Mouse (Mus musculus): Measurements from ENCODE around the gene Pml.
"Not testable (repeated sequence)": the region's sequence is repeated elsewhere in the genome, so short reads cannot be mapped to it uniquely, and the experiment has no call there.

The Pml gene

DNA sequence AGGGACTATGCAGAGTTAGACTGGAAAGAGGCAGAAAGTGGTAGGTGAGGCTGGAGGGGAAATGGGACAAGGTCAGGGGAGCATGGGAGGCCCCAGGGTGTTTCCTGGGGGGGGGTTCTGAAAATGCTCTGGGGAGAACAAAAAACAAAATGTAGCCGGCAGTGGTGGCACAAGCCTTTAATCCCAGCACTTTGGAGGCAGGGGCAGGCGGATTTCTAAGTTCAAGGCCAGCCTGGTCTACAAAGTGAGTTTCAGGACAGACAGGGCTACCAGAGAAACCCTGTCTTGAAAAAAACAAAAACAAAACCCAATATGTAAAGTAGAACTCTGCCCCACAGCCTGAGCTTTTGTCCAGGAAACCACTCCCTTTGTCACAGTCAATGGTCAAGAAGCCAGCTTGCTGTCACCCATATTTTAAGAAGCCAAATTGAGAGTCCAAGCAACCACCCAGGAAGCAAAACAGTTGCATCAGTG lies 22.5 kb upstream of the Pml start:
- no peak for DNase-seq (ENCODE audit: low read depth, low spot score)

DNA sequence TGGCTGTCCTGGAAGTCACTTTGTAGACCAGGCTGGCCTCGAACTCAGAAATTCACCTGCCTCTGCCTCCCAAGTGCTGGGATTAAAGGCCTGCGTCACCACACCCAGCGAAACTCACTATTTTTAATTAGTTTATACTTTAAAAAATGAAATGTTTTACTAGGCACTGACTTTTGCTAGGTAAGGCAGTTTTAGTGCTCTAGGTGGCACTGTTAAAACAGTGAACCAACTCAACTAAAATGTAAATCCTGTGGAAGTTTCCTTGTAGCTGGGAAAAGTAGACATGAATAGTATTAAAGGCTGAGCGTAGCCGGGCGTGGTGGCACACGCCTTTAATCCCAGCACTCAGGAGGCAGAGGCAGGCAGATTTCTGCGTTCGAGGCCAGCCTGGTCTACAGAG lies 22.0 kb upstream of the Pml start:
- DNase-seq (ENCODE audit: low read depth, low spot score) = not testable (repeated sequence)

DNA sequence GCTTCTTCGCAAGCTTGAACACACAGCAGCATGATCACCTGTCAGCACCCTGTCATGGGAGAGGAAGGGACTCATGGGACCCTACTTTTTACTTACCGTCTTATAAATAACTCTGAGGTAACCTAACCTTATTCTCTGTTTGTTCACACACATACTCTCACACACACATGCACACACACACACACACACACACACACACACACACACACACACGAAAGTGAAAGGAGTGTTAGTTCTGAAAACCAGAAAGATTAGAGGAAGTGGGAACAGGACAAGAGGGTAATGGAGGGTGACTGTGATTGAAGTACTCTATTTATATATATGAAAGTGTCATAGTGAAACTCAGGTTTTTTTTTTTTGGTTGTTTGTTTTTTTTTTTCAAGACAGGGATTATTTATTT lies 21.5 kb upstream of the Pml start:
- peak; percentile 68 for DNase-seq (ENCODE audit: low read depth, low spot score)

DNA sequence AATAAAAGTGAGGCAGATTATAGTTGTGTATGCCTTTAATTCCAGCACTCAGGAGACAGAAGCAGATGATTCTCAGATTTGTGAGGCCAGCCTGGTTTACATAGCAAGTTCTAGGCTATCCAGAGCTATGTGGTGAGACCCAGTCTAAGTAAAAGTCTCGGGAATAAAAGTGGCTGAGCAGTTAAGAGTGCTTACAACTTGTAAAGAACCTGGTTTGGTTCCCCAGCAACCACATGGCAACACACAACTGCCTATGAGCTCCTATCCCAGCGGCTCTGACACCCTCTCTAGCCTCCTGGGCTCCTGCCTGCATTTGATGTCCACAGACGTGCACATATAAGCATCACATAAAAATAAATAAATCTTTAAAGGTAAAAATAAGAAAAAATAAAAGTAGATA lies 20.5 kb upstream of the Pml start:
- DNase-seq (ENCODE audit: low read depth, low spot score) = no peak

DNA sequence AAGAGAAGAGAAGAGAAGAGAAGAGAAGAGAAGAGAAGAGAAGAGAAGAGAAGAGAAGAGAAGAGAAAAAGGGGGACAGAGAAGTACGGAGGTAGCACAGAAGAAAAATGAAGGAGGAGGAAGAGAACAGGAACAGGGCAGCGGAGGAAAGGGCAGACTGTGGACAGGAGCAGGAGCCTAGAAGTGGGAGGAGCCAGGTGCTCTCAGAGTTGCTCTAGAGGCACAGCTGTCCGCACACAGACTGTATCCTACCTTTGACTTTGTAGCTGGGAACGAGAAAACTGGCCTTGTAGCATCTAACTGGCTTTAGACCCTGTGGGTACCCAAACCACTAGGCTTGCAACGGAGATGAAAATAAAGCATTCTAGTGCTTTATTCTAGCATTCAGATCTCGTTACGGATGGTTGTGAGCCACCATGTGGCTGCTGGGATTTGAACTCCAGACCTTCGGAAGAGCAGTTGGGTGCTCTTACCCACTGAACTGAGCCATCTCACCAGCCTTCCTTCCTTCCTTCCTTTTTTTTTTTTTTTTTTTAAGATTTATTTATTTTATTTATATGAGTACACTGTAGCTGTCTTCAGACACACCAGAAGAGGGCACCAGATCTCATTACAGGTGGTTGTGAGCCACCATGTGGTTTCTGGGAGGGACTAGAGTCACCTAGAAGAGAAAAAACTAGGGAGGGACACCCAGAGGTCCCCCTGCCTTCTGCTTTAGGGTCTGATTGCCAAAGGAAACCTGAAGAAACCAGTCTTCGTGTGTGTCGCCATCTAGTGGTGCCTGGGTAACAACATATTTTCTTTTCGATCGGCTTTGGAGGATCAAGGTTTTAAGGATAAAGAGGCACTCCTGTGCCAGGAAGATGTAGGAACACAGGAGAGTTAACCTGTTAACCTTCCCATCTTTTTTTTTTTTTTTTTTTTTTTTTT lies 19.1 kb upstream of the Pml start:
- DNase-seq (ENCODE audit: low read depth, low spot score) = peak; percentile 87

DNA sequence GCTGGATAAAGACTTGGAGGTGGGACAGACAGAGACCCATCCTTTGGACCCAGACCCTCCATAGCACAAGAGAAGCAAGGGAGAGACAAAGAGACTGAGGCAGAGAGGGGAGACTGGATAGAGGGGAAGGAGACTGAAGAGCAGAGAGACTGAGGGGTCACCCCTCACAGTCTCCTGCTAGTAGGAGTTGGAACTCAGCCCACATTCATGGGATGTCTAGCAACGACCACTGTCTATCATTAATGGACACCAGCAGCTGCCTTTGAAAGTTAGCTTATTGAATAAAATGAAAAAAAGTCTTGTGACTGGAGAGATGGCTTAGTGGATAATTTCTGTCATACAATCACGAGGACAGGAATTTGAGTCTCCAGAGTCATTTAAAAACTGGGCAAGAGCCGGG lies 17.5 kb upstream of the Pml start:
- DNase-seq (ENCODE audit: low read depth, low spot score) = no peak

DNA sequence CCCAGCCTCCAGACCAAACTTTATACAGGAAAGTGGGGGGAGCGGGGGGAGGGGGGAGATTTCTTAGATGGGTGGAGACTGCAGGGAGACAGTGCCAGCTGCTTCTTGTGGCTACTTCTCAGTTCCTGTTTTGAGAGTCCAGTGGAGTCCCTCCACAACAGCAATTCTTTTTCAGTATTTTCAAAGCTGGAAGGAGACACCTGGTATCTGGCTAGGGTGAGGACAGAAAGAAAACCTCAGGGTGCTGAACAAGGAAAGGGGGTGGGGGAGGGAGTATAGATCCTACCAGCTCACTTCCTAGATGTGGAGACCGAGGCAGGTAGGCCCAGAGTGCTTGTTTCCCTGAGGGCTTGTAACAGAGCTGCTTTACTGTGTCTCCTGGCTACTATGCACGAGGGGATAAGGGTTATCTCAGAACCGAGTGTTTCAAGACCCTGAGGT lies 17.0 kb upstream of the Pml start:
- DNase-seq (ENCODE audit: low read depth, low spot score) = no peak

DNA sequence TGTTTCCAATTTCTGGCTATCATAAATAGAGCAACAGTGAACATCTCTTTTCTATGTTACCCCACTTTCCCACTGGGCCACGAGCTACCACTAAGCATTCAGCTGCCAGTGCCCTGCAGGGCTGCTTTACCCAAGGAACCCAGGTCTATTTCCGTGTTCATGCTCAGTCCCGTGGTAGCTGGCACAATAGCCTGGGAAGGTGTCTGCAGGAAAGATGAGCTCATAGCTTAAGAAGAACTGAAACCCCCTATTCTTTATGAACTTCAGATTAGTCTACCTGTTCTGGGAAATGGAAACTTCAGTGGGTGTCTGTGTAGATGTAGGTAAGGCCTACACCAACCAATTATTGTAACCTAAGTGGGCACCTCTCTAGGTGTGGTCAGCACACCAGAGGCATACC lies 15.8 kb upstream of the Pml start:
- DNase-seq (ENCODE audit: low read depth, low spot score) = no peak

DNA sequence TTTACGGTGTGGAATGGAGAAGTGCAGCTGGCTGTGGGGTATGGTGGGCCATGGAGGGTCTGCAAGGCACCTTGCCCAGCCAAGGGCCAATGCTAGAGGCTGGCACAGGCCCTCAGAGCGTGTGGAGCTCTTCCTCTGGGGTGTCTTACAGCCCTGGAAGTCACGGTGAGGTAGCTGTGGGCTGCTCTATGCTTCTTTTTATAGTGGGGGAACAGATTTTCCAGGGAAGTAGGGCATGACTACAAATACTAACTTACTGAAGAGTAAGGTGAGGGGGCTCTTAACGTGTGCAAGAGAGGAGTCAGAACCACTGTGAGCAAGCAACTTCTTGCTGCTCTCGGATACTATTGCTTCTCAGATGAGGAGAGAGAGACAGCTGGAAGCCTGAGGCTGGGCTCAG lies 12.9 kb upstream of the Pml start:
- DNase-seq (ENCODE audit: low read depth, low spot score) = no peak

DNA sequence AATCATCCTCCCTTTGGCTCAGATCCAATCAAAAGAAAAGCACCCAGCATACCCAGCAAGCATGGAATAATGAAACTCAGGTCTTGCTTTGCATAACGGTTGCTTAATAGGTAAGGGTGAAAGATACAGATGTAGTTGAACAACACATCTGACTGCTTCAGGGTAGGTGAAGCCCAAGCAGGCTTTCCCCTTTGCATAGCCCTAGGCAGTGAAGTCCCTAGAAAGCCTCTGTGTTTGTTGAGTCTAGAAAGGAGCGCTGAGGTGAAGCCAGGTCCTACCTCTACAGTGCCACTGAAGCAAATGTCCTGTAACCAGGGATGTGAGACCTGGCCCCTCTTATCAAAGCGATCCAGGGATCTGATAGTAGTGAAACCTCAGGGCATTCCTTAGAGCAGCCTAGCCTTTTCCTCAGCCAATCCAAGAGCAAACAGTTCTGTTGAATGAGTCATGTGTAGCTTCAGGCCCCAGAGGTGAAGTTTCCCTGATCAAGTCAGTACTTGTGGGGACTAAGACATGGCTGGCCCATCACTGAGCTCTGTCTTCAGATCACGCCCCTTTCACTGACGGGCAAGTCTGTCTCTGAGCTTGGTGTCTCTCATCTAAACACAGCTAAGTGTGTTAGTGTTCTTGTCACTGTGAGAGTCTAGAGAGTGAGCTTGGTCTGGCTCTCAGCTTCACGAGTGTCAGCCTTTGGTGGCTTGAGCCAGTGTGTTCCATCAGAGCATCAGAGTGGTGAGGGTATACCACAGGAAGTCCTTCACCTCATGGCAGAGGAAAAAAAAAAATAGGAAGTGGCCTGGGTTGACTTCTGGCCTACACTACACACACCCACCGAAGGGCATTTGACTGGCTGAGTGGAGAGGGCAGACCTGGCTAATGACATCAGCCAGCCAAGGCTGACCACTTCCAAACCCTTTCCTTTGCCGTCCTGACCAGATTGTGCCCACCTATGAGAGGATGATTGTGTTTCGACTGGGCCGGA lies 6.4 kb upstream of the Pml start:
- DNase-seq (ENCODE audit: low read depth, low spot score) = no peak

DNA sequence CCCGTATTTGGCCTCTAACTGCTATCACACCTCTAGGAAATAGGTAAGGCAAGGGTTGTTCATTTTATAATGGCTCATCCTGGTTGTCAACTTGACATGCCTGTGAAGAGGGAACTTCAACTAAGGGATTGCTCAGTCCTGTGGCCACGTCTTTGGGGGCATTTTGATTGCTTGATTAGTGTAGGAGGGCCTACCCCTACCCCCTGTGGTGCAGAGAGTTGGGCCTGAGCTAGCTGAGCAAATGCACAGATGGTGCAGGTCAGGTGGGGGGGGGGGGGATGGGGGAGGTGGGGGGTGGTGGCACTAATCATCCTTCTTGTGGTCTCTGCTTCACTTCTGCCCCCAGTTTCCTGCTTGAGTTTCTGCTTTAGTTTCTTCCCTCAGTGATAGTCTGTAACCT lies 5.5 kb upstream of the Pml start:
- no peak for DNase-seq (ENCODE audit: low read depth, low spot score)

DNA sequence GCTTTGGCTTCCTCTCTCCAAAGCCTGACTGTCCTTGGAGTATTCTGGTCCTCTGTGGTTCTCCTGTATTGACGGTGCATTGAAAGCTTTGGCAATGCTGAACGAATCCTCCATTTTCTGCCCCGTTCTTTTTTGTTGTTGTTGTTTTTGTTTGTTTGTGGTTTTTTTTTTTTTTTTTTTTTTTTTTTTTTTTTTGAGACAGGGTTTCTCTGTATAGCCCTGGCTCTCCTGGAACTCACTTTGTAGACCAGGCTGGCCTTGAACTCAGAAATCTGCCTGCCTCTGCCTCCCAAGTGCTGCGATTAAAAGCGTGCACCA lies 4.2 kb upstream of the Pml start:
- not testable (repeated sequence) for DNase-seq (ENCODE audit: low read depth, low spot score)

DNA sequence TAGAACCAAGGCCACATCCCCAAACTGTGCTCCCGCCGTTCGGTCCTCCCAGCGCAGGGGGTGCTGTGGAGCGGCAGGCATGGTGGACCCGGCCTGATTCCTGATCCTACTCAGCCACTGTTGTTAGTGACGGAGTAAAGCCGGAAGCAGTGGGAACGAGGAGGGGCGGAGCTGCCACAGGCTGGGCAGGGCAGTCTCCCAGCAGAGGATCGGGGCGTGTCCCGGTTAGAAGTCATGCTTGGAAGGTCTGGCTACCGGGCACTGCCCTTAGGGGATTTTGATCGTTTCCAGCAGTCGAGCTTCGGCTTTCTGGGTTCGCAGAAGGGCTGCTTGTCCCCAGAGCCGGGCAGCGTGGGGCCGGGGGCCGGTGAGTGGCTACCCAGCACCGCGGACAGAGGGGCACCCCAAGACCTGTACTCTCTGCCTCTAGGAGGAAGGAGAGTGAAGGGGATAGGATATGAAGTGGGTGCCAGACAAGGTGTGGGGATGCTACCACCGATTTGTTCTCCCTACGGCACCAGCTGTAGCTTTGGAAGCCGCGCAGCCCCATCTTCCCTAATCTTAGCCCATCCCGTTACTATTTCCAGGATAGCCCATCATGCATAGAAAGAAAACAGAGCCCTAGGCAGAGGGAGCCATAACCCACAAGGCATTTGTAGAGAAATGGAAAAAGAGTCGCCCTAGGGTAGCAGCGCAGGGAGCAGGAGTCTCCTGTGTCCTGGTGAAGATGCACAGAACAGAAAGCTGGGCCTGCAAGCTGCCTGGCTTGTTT lies 3.6 kb upstream of the Pml start, which contains the start of gene Stoml1:
Stoml1 (plus strand) TSS at position 132 of the 772 bp plus-strand sequence.
- peak; percentile 96 for DNase-seq (ENCODE audit: low read depth, low spot score)

DNA sequence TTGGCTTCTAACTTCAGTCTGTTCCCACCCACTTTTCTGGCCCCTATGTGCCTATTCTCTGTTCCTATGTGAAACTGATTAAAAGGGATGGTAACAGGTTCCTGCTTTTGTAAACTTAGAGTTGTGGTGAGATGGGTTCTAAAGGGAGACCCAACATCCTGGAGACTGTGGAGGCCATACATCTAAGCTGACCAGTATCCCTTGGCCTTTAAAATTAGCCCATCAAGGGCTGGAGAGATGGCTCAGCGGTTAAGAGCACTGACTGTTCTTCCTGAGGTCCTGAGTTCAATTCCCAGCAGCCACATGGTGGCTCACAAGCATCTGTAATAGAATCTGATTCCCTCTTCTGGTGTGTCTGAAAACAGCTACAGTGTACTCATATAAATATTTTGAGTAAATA lies 1.1 kb upstream of the Pml start:
- DNase-seq (ENCODE audit: low read depth, low spot score) = not testable (repeated sequence)

DNA sequence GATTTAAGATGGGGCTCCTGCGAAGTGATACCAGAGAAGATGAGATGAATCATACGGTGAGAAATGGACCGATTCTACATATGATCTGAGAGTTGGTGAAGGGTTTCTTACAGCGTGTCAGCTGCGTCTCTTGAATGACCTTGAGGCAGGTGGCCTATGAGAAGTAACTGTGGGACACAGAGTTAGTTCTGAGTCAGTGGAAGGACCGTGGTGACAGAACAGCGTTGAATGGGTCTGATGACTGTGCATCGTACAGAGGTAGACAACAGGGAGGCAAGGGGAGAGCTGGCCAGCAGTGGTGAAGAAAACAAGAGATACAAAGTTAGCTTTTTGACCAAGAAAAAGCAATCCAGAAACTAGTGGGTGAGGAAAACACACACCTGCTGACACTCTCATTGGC lies 736 bp upstream of the Pml start:
- no peak for DNase-seq (ENCODE audit: low read depth, low spot score)

DNA sequence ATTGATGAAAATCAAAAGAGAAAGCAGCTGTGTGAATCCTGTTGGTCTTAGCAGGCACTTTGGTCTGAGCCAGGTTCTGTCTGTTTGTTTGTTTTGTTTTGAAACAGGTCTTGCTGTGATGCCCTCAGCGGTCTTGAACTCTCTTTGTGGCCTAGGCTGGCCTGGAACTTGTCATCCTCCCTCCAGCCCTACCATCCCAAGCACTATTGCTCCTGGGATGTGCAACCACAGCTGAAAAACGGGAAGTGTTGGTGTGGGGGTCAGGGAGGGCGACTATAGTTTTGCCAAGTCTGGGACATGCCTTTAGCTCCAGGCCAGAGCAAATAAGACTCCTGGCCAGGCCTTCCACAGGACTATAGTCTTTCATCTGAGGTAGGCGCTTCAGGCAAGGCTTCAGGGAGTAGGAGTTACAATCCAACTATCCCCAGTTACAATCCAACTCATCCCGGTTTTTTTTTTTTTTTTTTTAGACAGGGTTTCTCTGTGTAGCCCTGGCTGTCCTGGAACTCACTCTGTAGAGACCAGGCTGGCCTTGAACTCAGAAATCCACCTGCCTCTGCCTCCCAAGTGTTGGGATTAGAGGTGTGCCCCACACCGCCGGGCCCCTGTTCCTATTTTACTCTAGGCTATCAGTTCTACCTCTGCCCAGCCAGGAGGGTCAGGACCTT lies 706 bp downstream of the Pml start:
- no peak for DNase-seq (ENCODE audit: low read depth, low spot score)

DNA sequence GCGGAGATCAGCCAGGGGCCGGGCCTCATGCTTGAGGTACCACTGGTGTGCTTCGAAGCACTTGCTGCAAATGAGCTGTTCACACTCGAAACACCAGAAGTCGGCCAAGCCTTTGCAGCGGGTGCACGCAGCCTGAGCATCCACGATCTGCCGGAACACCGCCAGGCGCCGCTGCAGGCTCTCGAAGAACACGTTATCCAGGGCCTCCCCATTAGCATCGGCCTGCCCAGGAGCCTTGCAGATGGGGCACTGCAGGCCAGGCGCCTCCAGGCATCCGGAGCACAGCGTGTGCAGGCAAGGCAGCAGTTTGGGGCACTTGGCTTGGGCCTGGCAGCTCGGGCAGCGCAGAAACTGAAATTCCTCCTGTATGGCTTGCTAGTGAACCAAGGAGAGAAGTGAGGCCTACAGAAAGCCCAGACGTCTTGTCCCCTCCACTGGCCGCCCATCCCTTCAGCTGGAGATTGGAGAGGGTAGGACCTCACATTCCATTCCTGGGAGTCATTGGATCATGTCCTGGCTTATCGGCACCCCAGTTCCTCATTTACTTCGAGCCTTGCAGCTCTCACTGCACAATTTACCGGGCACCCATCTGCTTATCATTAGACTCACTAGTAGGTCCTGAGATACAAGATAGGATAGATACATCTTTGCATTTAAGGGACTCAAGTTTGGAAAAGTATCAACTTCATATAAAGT lies 2.4 kb downstream of the Pml start:
- DNase-seq (ENCODE audit: low read depth, low spot score) = peak; percentile 90

DNA sequence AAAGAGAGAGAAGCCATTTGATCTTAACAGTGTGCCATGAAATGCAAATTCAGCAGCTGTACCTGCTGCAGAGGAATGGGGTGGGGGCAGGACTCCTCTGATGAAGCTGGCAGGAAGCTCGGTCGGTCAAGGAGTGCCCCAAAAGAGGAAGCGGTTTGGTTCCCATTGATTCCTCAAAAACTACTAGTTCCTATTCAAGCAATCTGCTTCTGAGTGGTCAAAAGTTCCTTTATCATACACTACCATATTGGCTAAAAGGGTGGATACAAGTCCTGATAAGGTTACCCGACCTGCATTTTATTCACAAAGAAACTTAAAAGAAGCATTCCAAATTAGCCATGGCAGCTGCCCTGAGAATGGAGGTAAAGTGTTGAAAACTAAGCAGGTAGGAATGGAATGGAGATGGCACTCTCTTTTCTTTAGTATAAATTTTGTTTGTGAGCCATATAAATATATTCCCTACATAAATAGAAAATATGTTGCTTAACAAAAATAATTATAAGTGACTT lies 3.4 kb downstream of the Pml start:
- no peak for DNase-seq (ENCODE audit: low read depth, low spot score)

DNA sequence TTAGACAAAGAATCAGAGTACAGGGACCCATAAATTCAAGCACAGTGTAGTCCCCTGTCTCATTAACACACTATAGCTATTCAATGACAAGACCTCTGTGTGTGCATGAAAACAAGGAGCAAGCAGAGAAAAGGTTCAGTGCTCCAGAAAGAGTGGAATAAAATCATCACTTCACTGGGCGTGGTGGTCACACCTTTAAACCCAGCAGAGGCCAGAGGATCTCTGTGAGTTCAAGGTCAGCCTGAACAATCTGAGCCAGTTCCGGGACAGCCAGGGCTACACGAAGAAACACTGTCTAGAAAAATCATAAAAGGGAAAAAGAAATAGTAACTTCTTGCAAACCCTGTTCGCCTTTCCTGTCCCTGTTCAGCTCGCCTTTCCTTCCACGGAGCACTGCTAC lies 5.9 kb downstream of the Pml start:
- no peak for DNase-seq (ENCODE audit: low read depth, low spot score)

DNA sequence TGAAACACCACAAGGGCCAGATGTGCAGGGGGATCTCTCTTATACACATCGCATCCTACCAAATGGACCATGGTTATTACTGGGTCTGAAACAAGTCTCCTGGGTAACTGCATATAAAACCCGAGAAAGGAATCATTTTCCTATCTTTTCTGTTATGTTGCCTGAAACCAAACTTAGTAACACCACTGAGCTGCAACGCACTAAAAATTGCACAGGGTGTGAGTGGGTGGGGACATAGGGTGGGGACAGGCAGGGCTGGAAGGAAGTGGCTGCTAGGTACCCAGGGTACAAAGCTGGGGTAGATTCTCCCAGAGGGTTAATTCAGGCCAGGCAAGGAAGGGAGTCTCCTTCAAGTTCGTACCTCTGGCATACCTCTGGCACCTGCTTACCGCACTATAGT lies 6.9 kb downstream of the Pml start:
- DNase-seq (ENCODE audit: low read depth, low spot score) = no peak

Data from CD4-positive, CD25-positive, alpha-beta regulatory T cell, adult 2 months (primary cell).